Mouse (Mus musculus) C2C12 (cell line): ENCODE measurements around the gene Jsrp1.

ENCODE experiments used
- CEBPB ChIP-seq: IDR thresholded peaks from one replicate; pipeline ENCODE4 v1.6.1; 2011; ENCODE audit warnings: low read depth, mild to moderate bottlenecking, control low read depth, moderate library complexity
- CTCF ChIP-seq: IDR thresholded peaks from one replicate; pipeline ENCODE4 v1.5.1; 2011; ENCODE audit not compliant: control insufficient read depth, insufficient read depth, insufficient read length
- FOSL1 ChIP-seq: IDR thresholded peaks from one replicate; pipeline ENCODE4 v1.8.0; 2011; ENCODE audit warnings: mild to moderate bottlenecking, low read length; ENCODE audit not compliant: poor library complexity, insufficient read depth, severe bottlenecking
- MAX ChIP-seq: IDR thresholded peaks from one replicate; pipeline ENCODE4 v1.6.1; 2011; ENCODE audit warnings: mild to moderate bottlenecking, control low read depth
- MYOD1 ChIP-seq: IDR thresholded peaks from one replicate; pipeline ENCODE4 v1.6.1; 2011; ENCODE audit warnings: low read depth; ENCODE audit not compliant: control insufficient read depth, insufficient read length
- MYOG ChIP-seq: IDR thresholded peaks from one replicate; pipeline ENCODE4 v1.6.1; 2011; ENCODE audit not compliant: control insufficient read depth, insufficient read length; ENCODE audit errors: extremely low read depth
- USF1 ChIP-seq: IDR thresholded peaks from one replicate; pipeline ENCODE4 v1.6.1; 2011; ENCODE audit warnings: low read depth, mild to moderate bottlenecking, control low read depth, moderate library complexity

GRCm38 (mm10) chr10:80824827-80825226 lies 11.5 kb upstream of the Jsrp1 start:
- no peak for TF ChIP-seq USF1
- TF ChIP-seq CTCF, result no peak
- TF ChIP-seq CEBPB, result no peak
- TF ChIP-seq MYOD1, result no peak
- TF ChIP-seq MAX, result no peak
- no peak for TF ChIP-seq FOSL1
- TF ChIP-seq MYOG, result no peak
